Mouse (Mus musculus): ENCODE results near the gene Drd5. TPM values are rescaled to one million over a fixed set of nuclear protein-coding genes. Genes with fewer than 3 reads are reported as not detected.

Drd5 gene
- polyA plus RNA-seq, 1 experiment from 2014 or later = not detected

GRCm38 (mm10) chr5:38343101-38343500, 23.9 kb downstream of the Drd5 start:
- H3K9ac ChIP-seq (ENCODE audit: low read depth, low read length) = no peak overlapping the region
- WGBS = 74% methylated on average over 3 of the region's 3 CpGs
- no peak for ATAC-seq
- no peaks in the 10 kb centered on the region for H3K36me3 ChIP-seq (ENCODE audit: control insufficient read depth, insufficient read depth)
- no peak overlapping the region for H3K4me2 ChIP-seq (replicated peaks; ENCODE audit: low read depth)
- no peaks in the 10 kb centered on the region for H3K4me1 ChIP-seq (replicated peaks; ENCODE audit: control insufficient read depth, insufficient read depth, low read length)
- no peaks in the 10 kb centered on the region for H3K9me3 ChIP-seq (ENCODE audit: control insufficient read depth)
- no peak overlapping the region for H3K4me3 ChIP-seq (ENCODE audit: low read depth, low read length)
- no peak overlapping the region for H3K27ac ChIP-seq (ENCODE audit: low read depth, low read length)
- no peaks in the 10 kb centered on the region for H3K27me3 ChIP-seq (replicated peaks; ENCODE audit: control insufficient read depth, insufficient read depth, low read length)
- no peak for TF ChIP-seq CTCF (IDR thresholded peaks at IDR 0.05; ENCODE audit: low read depth)

- H3K27me3 ChIP-seq (replicated peaks; ENCODE audit: control insufficient read depth, insufficient read depth, low read length) = no peaks in the 10 kb centered on the region
- no peak for ATAC-seq
- 27% methylated on average over 10 of the region's 10 CpGs for WGBS
- H3K36me3 ChIP-seq (ENCODE audit: control insufficient read depth, insufficient read depth) = no peaks in the 10 kb centered on the region
- no peak overlapping the region for H3K9ac ChIP-seq (ENCODE audit: low read depth, low read length)
- no peaks in the 10 kb centered on the region for H3K9me3 ChIP-seq (ENCODE audit: control insufficient read depth)
- H3K27ac ChIP-seq (ENCODE audit: low read depth, low read length) = no peak overlapping the region
- TF ChIP-seq CTCF (IDR thresholded peaks at IDR 0.05; ENCODE audit: low read depth) = no peak
- H3K4me2 ChIP-seq (replicated peaks; ENCODE audit: low read depth) = no peak overlapping the region
- no peak overlapping the region for H3K4me3 ChIP-seq (ENCODE audit: low read depth, low read length)
- no peaks in the 10 kb centered on the region for H3K4me1 ChIP-seq (replicated peaks; ENCODE audit: control insufficient read depth, insufficient read depth, low read length)
These were observed 27.7 kb downstream of the Drd5 start for GRCm38 (mm10) chr5:38346646-38347432.

DNA sequence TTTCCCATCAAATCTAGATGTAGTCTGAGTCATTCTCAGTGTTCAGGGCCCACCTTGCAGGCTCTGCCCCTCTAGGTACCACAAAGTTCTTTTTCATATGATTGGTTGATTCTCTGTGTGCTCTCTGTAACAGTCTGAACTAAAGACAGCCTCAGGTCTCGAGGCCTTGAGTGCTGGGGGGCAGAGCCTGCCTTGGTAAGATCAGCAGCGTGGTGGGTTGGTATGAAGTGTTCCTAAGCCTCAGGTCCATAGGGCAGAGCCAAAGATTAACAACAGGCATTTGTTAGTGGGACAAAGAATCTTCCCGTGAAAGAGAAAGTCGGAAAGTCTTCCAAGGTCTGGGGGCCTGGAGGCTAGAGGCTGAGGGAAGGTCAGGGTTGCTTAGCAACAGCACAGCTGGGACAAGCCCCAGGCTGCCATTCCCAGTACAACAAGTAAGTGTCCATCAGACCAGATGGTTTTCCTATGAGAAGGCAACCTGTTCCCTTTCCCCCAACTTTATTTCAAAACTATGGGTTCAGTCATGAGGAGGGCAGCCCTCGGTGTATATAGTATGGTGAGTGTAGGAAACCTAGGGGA, 31.3 kb downstream of the Drd5 start:
- Histone ChIP-seq H3K27ac (ENCODE audit: low read depth, low read length) (no peak overlapping the region), H3K36me3 (ENCODE audit: control insufficient read depth, insufficient read depth) (no peaks in the 10 kb centered on the region), H3K4me3 (ENCODE audit: low read depth, low read length) (no peak overlapping the region), H3K9me3 (ENCODE audit: control insufficient read depth) (no peaks in the 10 kb centered on the region), H3K27me3 (replicated peaks; ENCODE audit: control insufficient read depth, insufficient read depth, low read length) (no peaks in the 10 kb centered on the region), H3K4me2 (replicated peaks; ENCODE audit: low read depth) (no peak overlapping the region), H3K4me1 (replicated peaks; ENCODE audit: control insufficient read depth, insufficient read depth, low read length) (no peaks in the 10 kb centered on the region), H3K9ac (ENCODE audit: low read depth, low read length) (no peak overlapping the region)
- no peak for TF ChIP-seq CTCF (IDR thresholded peaks at IDR 0.05; ENCODE audit: low read depth)
- no peak for ATAC-seq
- 47% methylated on average over 5 of the region's 5 CpGs for WGBS

DNA sequence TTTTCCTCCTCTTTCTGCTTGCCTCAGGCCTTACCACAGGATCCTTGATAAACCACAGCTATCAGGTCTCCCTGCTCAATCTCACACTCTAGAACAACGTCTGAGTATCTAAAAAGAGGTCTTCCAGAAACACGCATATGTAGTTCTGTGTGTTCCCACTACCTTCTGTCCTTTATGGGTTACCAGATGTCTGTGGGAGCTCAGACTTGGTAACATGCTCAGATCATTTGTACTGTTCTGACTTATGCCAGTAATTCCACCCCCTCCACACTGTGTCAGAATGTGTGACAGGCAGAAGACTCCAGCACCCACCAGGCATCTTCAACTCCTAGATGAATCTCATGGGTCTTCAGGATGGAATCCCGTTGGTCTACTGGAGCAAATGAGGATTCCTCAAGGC, 37.8 kb downstream of the Drd5 start:
- H3K4me3 ChIP-seq (ENCODE audit: low read depth, low read length) = no peak overlapping the region
- no peak overlapping the region for H3K9ac ChIP-seq (ENCODE audit: low read depth, low read length)
- H3K4me2 ChIP-seq (replicated peaks; ENCODE audit: low read depth) = no peak overlapping the region
- no peaks in the 10 kb centered on the region for H3K4me1 ChIP-seq (replicated peaks; ENCODE audit: control insufficient read depth, insufficient read depth, low read length)
- ATAC-seq = no peak
- no peak for TF ChIP-seq CTCF (IDR thresholded peaks at IDR 0.05; ENCODE audit: low read depth)
- no peaks in the 10 kb centered on the region for H3K9me3 ChIP-seq (ENCODE audit: control insufficient read depth)
- WGBS = 82% methylated on average over 3 of the region's 3 CpGs
- no peak overlapping the region for H3K27ac ChIP-seq (ENCODE audit: low read depth, low read length)
- no peaks in the 10 kb centered on the region for H3K27me3 ChIP-seq (replicated peaks; ENCODE audit: control insufficient read depth, insufficient read depth, low read length)
- no peaks in the 10 kb centered on the region for H3K36me3 ChIP-seq (ENCODE audit: control insufficient read depth, insufficient read depth)

GRCm38 (mm10) chr5:38359716-38360115, 40.5 kb downstream of the Drd5 start:
- WGBS = 80% methylated on average over 2 of the region's 2 CpGs
- ATAC-seq = no peak
- TF ChIP-seq CTCF (IDR thresholded peaks at IDR 0.05; ENCODE audit: low read depth) = no peak
- Histone ChIP-seq H3K36me3 (ENCODE audit: control insufficient read depth, insufficient read depth) (no peaks in the 10 kb centered on the region), H3K4me3 (ENCODE audit: low read depth, low read length) (no peak overlapping the region), H3K9me3 (ENCODE audit: control insufficient read depth) (no peaks in the 10 kb centered on the region), H3K27me3 (replicated peaks; ENCODE audit: control insufficient read depth, insufficient read depth, low read length) (no peaks in the 10 kb centered on the region), H3K4me1 (replicated peaks; ENCODE audit: control insufficient read depth, insufficient read depth, low read length) (no peaks in the 10 kb centered on the region), H3K9ac (ENCODE audit: low read depth, low read length) (no peak overlapping the region), H3K4me2 (replicated peaks; ENCODE audit: low read depth) (no peak overlapping the region), H3K27ac (ENCODE audit: low read depth, low read length) (no peak overlapping the region)

GRCm38 (mm10) chr5:38364396-38364795, 45.2 kb downstream of the Drd5 start:
- no peaks in the 10 kb centered on the region for H3K9me3 ChIP-seq (ENCODE audit: control insufficient read depth)

More at GRCm38 (mm10) chr5:38364396-38364795, 45.2 kb downstream of the Drd5 start:
- WGBS = 81% methylated on average over 5 of the region's 5 CpGs
- Histone ChIP-seq H3K4me2 (replicated peaks; ENCODE audit: low read depth) (no peak overlapping the region), H3K27me3 (replicated peaks; ENCODE audit: control insufficient read depth, insufficient read depth, low read length) (no peaks in the 10 kb centered on the region), H3K4me1 (replicated peaks; ENCODE audit: control insufficient read depth, insufficient read depth, low read length) (no peaks in the 10 kb centered on the region), H3K36me3 (ENCODE audit: control insufficient read depth, insufficient read depth) (no peaks in the 10 kb centered on the region), H3K4me3 (ENCODE audit: low read depth, low read length) (no peak overlapping the region), H3K27ac (ENCODE audit: low read depth, low read length) (no peak overlapping the region), H3K9ac (ENCODE audit: low read depth, low read length) (no peak overlapping the region)
- TF ChIP-seq CTCF (IDR thresholded peaks at IDR 0.05; ENCODE audit: low read depth) = no peak
- no peak for ATAC-seq

Measured in intestine, postnatal 0 days (tissue).